Mouse (Mus musculus) limb, embryonic 10.5 days (tissue): ENCODE measurements around the gene Gm5447. TPM values are rescaled to one million over a fixed set of nuclear protein-coding genes. Genes with fewer than 3 reads are reported as not detected.
A peak's percentile ranks its signal among the peaks of the same experiment; 100 is the strongest.

ENCODE experiments used
- DNase-seq: peaks from one replicate; pipeline ENCODE4 v3.0.0-alpha.2; 2017; ENCODE audit warnings: low spot score
- H3K27ac ChIP-seq: fragments of 300-500 bp; sonication (generic); 2 replicates; pipeline ENCODE4 v1.5.1; 2016; ENCODE audit warnings: mild to moderate bottlenecking
- H3K27me3 ChIP-seq: fragments of 300-500 bp; sonication (generic); 2 replicates; pipeline ENCODE4 v1.6.1; 2016; ENCODE audit warnings: low read depth, mild to moderate bottlenecking; ENCODE audit not compliant: poor library complexity, severe bottlenecking
- H3K36me3 ChIP-seq: fragments of 300-500 bp; sonication (generic); 2 replicates; pipeline ENCODE4 v1.6.1; 2016; ENCODE audit warnings: mild to moderate bottlenecking, moderate library complexity
- H3K4me1 ChIP-seq: fragments of 300-500 bp; sonication (generic); 2 replicates; pipeline ENCODE4 v1.6.1; 2016
- H3K4me3 ChIP-seq: fragments of 300-500 bp; sonication (generic); 2 replicates; pipeline ENCODE4 v1.5.1; 2016; ENCODE audit warnings: mild to moderate bottlenecking, moderate library complexity
- H3K9me3 ChIP-seq: fragments of 300-500 bp; sonication (generic); replicated peaks from 2 replicates; pipeline ENCODE4 v1.6.1; 2016; ENCODE audit warnings: mild to moderate bottlenecking
- WGBS: fragments of 180-500 bp; shearing (Covaris S2); methylation state at CpG from one replicate; pipeline ENCODE4 v1.1.7; 2016; 5-methylcytosine and 5-hydroxymethylcytosine counted together
- polyA plus RNA-seq: library from polyadenylated mRNA; unstranded; fragments of >200 nt; fragmentation: Nextera tagmentation; extraction: Ambion mirVana; gene quantifications from 2 replicates; pipeline ENCODE4 v1.2.1, GENCODE M21; 2016

Gene Gm5447
- polyA plus RNA-seq, 1 experiment from 2014 or later = not detected

- 77% methylated on average over 9 of the region's 9 CpGs for WGBS
- no peak overlapping the region for H3K4me3 ChIP-seq
- DNase-seq = no peak
Measured at GRCm38 (mm10) chr13:30990233-30990632, 16.2 kb downstream of the Gm5447 start.

GRCm38 (mm10) chr13:30993819-30994218, 19.8 kb downstream of the Gm5447 start:
- 0 out of 2 replicates have a peak, but pooled peaks cover 15% of the 10 kb centered on the region for H3K27me3 ChIP-seq
- peak; percentile 47 for DNase-seq
- no peak overlapping the region for H3K27ac ChIP-seq
- H3K4me3 ChIP-seq = no peak overlapping the region
- no peaks in the 10 kb centered on the region for H3K4me1 ChIP-seq
- 34% methylated on average over 3 of the region's 3 CpGs for WGBS
- no peaks in the 10 kb centered on the region for H3K36me3 ChIP-seq
- no peaks in the 10 kb centered on the region for H3K9me3 ChIP-seq

More at GRCm38 (mm10) chr13:30990233-30990632, 16.2 kb downstream of the Gm5447 start:
- H3K27me3 ChIP-seq = peaks cover 44% of the 10 kb centered on the region
- H3K9me3 ChIP-seq = no peaks in the 10 kb centered on the region
- H3K36me3 ChIP-seq = no peaks in the 10 kb centered on the region
- H3K27ac ChIP-seq = no peak overlapping the region
- peaks cover 11% of the 10 kb centered on the region for H3K4me1 ChIP-seq

- 0 out of 2 replicates have a peak, but pooled peaks cover 15% of the 10 kb centered on the region for H3K27me3 ChIP-seq
- no peak overlapping the region for H3K4me3 ChIP-seq
- 75% methylated on average over 6 of the region's 6 CpGs for WGBS
- no peak overlapping the region for H3K27ac ChIP-seq
- H3K4me1 ChIP-seq = no peaks in the 10 kb centered on the region
- H3K36me3 ChIP-seq = no peaks in the 10 kb centered on the region
- no peak for DNase-seq
- no peaks in the 10 kb centered on the region for H3K9me3 ChIP-seq
Measured at GRCm38 (mm10) chr13:30994249-30994858, 20.4 kb downstream of the Gm5447 start.

- DNase-seq = no peak
- H3K4me1 ChIP-seq = no peaks in the 10 kb centered on the region
- 93% methylated on average over 8 of the region's 8 CpGs for WGBS
- 0 out of 2 replicates have a peak, but pooled peaks cover 4% of the 10 kb centered on the region for H3K27me3 ChIP-seq
- no peak overlapping the region for H3K27ac ChIP-seq
- H3K9me3 ChIP-seq = no peaks in the 10 kb centered on the region
- no peak overlapping the region for H3K4me3 ChIP-seq
- no peaks in the 10 kb centered on the region for H3K36me3 ChIP-seq
Measured at GRCm38 (mm10) chr13:30997526-30998253, 23.7 kb downstream of the Gm5447 start.

GRCm38 (mm10) chr13:30999799-31000198, 25.8 kb downstream of the Gm5447 start:
- 88% methylated on average over 6 of the region's 6 CpGs for WGBS
- DNase-seq = no peak
- Histone ChIP-seq H3K27me3 (no peaks in the 10 kb centered on the region), H3K36me3 (no peaks in the 10 kb centered on the region), H3K4me1 (peaks cover 7% of the 10 kb centered on the region), H3K9me3 (no peaks in the 10 kb centered on the region), H3K27ac (no peak overlapping the region), H3K4me3 (no peak overlapping the region)

- no peak overlapping the region for H3K27ac ChIP-seq
- DNase-seq = peak; percentile 38
- no peak overlapping the region for H3K4me3 ChIP-seq
- 43% methylated on average over 12 of the region's 12 CpGs for WGBS
- H3K9me3 ChIP-seq = no peaks in the 10 kb centered on the region
- H3K27me3 ChIP-seq = no peaks in the 10 kb centered on the region
- no peaks in the 10 kb centered on the region for H3K36me3 ChIP-seq
- H3K4me1 ChIP-seq = peaks cover 11% of the 10 kb centered on the region
Measured at GRCm38 (mm10) chr13:31004458-31004857, 30.5 kb downstream of the Gm5447 start.

GRCm38 (mm10) chr13:31004995-31005394, 31.0 kb downstream of the Gm5447 start:
- WGBS = 78% methylated on average over 4 of the region's 4 CpGs
- no peaks in the 10 kb centered on the region for H3K9me3 ChIP-seq

GRCm38 (mm10) chr13:31017545-31017944, 43.5 kb downstream of the Gm5447 start:
- no peak overlapping the region for H3K27ac ChIP-seq
- no peaks in the 10 kb centered on the region for H3K36me3 ChIP-seq
- WGBS = 94% methylated on average over 3 of the region's 3 CpGs
- H3K9me3 ChIP-seq = no peaks in the 10 kb centered on the region
- H3K4me3 ChIP-seq = no peak overlapping the region
- H3K4me1 ChIP-seq = no peaks in the 10 kb centered on the region
- no peaks in the 10 kb centered on the region for H3K27me3 ChIP-seq
- no peak for DNase-seq

More at GRCm38 (mm10) chr13:31004995-31005394, 31.0 kb downstream of the Gm5447 start:
- Histone ChIP-seq H3K4me3 (no peak overlapping the region), H3K27me3 (no peaks in the 10 kb centered on the region), H3K36me3 (no peaks in the 10 kb centered on the region), H3K27ac (no peak overlapping the region), H3K4me1 (peaks cover 11% of the 10 kb centered on the region)
- no peak for DNase-seq

GRCm38 (mm10) chr13:31021514-31021913, 47.5 kb downstream of the Gm5447 start:
- 72% methylated on average over 4 of the region's 4 CpGs for WGBS
- no peaks in the 10 kb centered on the region for H3K36me3 ChIP-seq
- H3K9me3 ChIP-seq = no peaks in the 10 kb centered on the region
- no peak overlapping the region for H3K4me3 ChIP-seq
- no peak overlapping the region for H3K27ac ChIP-seq
- H3K4me1 ChIP-seq = no peaks in the 10 kb centered on the region
- no peaks in the 10 kb centered on the region for H3K27me3 ChIP-seq
- no peak for DNase-seq

GRCm38 (mm10) chr13:31021927-31022326, 47.9 kb downstream of the Gm5447 start:
- Histone ChIP-seq H3K9me3 (no peaks in the 10 kb centered on the region), H3K27ac (no peak overlapping the region), H3K4me1 (no peaks in the 10 kb centered on the region), H3K4me3 (no peak overlapping the region), H3K27me3 (no peaks in the 10 kb centered on the region), H3K36me3 (no peaks in the 10 kb centered on the region)
- no peak for DNase-seq
- 65% methylated on average over 6 of the region's 6 CpGs for WGBS

- Histone ChIP-seq H3K27me3 (no peaks in the 10 kb centered on the region), H3K36me3 (no peaks in the 10 kb centered on the region), H3K9me3 (no peaks in the 10 kb centered on the region), H3K4me1 (no peaks in the 10 kb centered on the region), H3K27ac (no peak overlapping the region), H3K4me3 (no peak overlapping the region)
- DNase-seq = no peak
- WGBS = 83% methylated on average over 3 of the region's 3 CpGs
Measured at GRCm38 (mm10) chr13:31023664-31024063, 49.7 kb downstream of the Gm5447 start.
